Mouse (Mus musculus): ENCODE results near the gene Mindy1.

Gene Mindy1

DNA sequence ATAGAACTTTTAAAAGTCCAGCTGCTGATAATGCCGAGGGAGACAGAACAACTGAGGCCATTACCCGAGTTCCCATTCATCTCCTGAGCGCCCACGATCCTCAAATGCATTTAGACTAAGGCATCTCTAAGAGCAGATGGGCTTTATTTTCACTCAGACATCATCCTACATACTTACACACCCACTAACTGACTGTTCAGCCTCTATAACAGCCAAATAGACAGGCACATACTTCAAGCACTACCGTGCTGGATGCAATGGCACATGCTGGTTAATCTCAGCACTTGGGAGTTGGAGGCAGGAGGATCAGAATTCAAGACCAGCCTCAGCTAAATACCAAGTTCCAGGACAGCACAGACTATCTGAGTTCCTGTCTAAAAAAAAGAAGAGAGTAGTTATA lies 11.4 kb upstream of the Mindy1 start:
- no peak for DNase-seq

- no peak for DNase-seq
These were observed 10.3 kb upstream of the Mindy1 start for GRCm38 (mm10) chr3:95270766-95271364.

GRCm38 (mm10) chr3:95273471-95273870 lies 7.7 kb upstream of the Mindy1 start:
- peak; percentile 92 for DNase-seq

GRCm38 (mm10) chr3:95274453-95274852 lies 6.7 kb upstream of the Mindy1 start:
- DNase-seq: no peak

- no peak for DNase-seq
These were observed 6.0 kb upstream of the Mindy1 start for GRCm38 (mm10) chr3:95275161-95275560.

DNA sequence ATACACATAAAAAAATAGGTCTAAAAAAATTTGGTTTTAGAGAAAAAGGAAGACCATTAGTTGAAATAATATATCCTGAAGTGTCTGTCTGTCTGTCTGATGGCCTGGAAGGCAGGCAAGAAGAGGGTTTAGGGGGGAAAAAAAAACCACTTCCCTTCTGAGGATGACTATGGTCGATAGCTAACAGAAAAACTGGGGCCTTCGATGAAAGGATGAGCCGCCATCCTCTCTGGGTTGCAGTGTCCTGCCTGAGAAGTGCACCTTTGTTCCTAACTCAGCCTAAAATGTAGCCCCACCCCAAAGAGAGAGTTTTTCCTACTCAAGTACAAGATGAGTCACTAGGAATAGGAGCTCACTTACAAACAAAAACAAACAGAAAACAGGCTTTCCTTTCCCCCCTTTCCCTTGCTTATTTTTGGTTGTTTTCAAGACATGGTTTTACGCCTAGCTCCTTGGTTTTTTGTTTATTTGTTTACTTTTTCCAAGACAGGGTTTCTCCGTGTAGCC lies 4.7 kb upstream of the Mindy1 start:
- DNase-seq: no peak

DNA sequence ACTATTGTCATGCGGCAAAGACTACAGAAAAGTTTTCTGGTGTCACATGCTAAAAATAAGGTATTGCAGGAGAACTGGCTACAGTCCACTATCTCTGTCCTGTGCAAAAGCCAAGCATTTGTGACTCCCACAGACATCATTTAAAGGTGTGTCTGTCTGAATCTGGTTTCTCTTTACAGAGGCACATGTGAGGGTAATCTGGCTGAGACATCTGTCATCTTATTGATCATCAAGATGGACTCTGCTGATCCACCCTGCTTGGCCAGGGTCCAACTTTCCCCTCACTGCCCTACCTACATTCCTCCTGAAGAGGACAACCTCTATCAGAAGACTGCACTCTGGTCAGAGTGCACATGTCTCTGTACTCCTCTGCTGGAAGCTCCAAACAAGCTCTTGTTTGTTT lies 4.0 kb upstream of the Mindy1 start:
- DNase-seq: no peak

- DNase-seq: no peak
These were observed 398 bp upstream of the Mindy1 start for GRCm38 (mm10) chr3:95280747-95281146.

GRCm38 (mm10) chr3:95282381-95282864 lies 1.3 kb downstream of the Mindy1 start:
- no peak for DNase-seq

DNA sequence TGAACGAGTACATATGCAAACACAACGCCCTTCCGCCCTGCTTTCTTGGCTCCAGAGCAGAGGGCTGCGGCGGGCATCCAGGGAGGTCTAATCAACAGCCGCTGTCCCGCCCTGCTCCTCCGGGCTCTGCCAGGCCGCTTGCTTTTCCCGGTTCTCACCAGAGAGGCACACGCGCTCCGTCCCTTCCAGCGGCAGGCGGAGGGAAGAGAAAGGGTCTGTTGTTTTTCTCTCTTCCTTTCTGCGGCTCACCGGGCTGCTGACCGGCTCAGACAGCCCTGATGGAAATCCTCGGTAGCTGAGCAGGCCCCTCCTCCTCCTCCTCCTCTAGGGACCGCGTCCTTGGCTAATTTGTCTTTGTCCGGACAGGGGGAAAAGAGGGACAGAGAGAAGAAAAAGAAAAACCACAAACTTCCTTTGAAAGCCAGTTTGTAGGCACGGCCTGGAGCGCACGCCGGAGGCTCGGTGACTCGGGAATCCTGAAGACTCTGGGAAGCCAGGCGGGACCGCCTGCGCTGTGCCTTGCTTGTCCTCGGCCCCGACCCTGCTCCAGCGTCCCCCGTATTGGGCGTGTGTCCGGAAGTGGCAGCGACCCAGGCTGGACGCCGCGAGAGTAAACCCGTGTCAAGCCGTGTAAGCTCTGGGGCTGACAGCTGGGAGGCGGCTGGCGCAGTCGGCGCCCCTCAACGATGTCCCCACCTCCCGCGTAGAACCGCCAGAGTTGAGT lies 1.9 kb downstream of the Mindy1 start:
- peak; percentile 78 for DNase-seq

DNA sequence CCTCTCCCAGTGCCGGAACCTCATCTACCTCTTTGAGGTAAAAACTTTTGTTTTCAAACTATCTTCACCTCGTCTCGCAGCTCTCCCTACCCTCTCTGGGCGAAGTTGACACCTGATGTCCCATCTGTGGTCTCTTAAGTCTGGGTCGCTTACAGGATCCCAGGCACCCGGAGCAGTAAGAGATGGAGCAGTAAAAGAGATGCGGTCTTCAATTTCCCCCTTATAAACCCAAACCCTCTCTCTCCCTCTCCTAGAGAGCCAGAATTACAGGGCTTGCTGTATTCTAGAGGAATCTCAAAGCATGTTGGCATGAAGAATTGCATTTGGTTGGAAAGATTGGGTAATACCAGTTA lies 2.4 kb downstream of the Mindy1 start:
- DNase-seq: no peak

- no peak for DNase-seq
These were observed 2.9 kb downstream of the Mindy1 start for GRCm38 (mm10) chr3:95284062-95284461.

DNA sequence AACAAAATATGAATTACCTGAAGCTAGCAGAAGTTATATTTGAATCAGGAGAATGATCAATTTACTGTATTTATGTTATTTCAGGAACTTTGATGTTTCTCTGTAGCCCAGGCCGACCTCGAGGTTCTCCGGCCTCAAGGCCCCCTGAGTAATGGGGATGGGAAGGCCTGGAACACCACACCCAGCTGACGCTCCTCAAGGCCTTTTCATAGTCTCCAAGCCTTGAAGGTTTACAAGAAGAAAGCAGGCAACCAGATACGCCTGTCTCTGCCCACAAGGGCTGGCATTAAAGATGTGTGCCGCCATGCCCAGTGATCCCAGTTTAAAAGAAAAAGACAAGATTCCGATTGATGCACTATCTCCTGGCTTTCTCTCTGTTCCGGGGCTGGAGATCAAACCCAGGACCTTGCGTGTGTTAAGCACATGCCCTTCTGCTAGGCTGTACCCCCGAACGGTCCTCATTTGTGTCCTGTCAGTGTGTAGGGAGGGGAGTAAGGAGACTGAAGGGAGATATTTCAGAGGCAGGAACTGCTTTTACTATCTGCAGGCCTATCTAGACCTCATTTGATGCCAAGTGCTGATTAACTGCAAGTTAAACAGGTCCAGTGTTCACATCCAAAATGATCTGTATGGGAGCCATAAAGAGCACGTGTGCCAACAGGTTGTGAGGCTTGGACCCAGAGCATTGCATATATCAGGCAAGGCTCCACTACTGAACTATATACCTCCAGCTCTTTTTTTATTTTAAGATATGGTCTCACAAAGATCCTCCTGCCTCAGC lies 3.5 kb downstream of the Mindy1 start:
- DNase-seq: no peak

GRCm38 (mm10) chr3:95285390-95285789 lies 4.2 kb downstream of the Mindy1 start:
- DNase-seq: no peak

DNA sequence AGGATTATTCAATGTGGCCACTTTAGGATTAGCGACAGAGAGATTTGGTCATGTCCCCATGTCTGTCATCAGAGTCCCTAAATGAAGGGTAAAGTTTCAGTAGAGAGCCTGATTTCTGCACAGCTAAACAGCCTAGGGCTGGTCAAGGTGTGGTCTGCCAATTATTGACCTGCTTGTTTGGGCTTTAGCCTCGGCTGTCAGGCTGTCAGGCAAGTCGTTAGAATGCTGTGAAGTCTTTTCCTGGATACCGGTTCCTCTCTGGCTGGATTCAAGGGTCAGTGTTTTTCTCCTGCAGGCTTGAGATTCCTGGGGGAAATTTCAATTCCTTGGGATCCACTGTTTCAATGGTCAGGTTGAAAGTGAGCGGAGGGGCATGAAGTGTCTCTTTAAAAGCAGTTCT lies 4.9 kb downstream of the Mindy1 start:
- no peak for DNase-seq

DNA sequence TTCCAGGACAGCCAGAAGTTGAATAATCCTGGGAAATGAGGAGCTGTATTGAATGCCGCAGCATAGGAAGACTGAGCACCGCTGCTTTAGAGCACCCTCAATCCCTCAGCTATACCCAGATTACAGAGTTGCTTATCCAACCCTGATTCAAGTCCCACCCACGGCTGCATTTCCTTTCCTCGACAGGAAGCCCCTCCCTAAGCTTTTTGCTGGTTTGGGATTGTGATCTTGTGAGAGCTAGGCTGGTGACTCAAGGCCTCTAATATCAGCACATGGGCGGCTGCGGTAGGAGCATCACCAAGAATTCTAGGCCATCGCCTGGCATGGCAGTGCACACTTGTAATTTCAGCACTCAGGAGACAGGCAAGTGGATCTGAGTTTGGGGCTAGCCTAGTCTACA lies 5.4 kb downstream of the Mindy1 start:
- DNase-seq: no peak

- no peak for DNase-seq
These were observed 6.4 kb downstream of the Mindy1 start for GRCm38 (mm10) chr3:95287541-95287940.

- peak; percentile 80 for DNase-seq
These were observed 8.3 kb downstream of the Mindy1 start for GRCm38 (mm10) chr3:95289419-95289818.

GRCm38 (mm10) chr3:95290156-95290555 lies 9.0 kb downstream of the Mindy1 start:
- DNase-seq: no peak

DNA sequence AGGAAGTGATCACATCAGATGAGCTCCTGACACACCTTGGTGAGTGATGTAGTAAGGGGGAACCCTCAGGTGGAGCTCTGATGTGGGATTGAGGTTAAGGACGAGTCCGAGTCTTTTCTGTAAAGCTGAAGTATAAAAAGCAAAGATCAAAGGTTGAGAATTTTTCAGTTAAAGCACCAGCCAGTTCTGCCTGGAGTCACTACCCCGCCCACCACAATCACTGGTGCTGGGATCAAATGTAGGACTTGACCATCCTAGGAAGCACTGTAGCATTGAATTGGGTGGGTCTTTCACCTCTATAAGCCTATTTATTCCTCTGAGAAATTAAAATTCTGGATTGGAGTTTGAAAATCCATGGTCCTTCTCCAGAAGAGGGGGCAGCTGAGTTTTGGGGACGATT lies 9.9 kb downstream of the Mindy1 start:
- DNase-seq: no peak

DNA sequence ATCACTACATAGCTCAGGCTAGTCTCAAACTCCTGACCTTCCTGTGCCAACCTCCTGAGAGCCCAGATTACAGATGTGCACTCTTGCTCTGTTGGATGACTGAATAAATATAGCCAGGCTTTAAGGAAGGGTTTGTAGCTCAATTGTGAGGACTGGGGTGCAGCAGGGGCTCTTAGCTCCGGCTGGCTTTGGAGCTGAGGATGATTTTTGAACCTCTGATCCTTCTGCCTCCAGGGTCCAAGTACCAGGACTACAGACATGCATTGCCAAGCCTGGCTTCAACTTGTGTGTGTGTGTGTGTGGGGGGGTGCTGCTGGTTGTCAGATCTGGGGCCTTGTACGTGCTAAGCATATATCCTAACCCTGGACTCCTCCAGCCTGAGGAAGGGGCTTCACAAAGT lies 11.8 kb downstream of the Mindy1 start:
- no peak for DNase-seq

DNA sequence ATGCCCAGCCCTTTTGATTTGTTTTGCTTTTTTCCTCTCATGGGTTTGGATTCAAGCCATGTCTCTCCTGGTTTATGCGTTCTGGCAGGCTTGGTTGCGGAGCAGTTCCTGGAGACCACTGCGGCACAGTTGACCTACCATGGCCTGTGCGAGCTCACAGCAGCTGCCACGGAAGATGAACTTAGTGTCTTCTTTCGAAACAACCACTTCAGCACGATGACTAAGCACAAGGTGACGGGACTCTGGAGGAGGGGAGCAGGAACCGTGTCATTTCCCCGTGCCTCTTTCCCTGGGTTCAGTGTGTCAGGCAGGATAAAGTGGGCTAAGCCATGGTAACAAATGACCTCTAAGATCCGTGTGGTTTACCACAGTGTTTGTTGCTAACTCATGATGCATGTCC lies 12.4 kb downstream of the Mindy1 start:
- DNase-seq: no peak

GRCm38 (mm10) chr3:95294316-95294715 lies 13.2 kb downstream of the Mindy1 start:
- no peak for DNase-seq

GRCm38 (mm10) chr3:95294718-95295117 lies 13.6 kb downstream of the Mindy1 start:
- DNase-seq: no peak

Data from cerebellum, adult 11 months (tissue).